Mouse (Mus musculus): ENCODE results near the gene Mettl24. TPM values are rescaled to one million over a fixed set of nuclear protein-coding genes. Genes with fewer than 3 reads are reported as not detected.

Gene Mettl24
- polyA plus RNA-seq, 1 experiment from 2014 or later = 2.4 TPM

- H3K27ac ChIP-seq (replicated peaks) = no peak overlapping the region
- H3K9me3 ChIP-seq = no peaks in the 10 kb centered on the region
- H3K9ac ChIP-seq = no peak overlapping the region
- H3K36me3 ChIP-seq = no peaks in the 10 kb centered on the region
- no peak for ATAC-seq (ENCODE audit: extremely low read depth, insufficient number of reproducible peaks, low FRiP score, low TSS enrichment)
- WGBS = 58% methylated on average over 6 of the region's 6 CpGs
- H3K27me3 ChIP-seq (replicated peaks) = no peaks in the 10 kb centered on the region
- no peak overlapping the region for H3K4me3 ChIP-seq
- H3K4me2 ChIP-seq = no peak overlapping the region
- no peaks in the 10 kb centered on the region for H3K4me1 ChIP-seq
These were observed 133.4 kb downstream of the Mettl24 start for GRCm38 (mm10) chr10:40816471-40816870.

DNA sequence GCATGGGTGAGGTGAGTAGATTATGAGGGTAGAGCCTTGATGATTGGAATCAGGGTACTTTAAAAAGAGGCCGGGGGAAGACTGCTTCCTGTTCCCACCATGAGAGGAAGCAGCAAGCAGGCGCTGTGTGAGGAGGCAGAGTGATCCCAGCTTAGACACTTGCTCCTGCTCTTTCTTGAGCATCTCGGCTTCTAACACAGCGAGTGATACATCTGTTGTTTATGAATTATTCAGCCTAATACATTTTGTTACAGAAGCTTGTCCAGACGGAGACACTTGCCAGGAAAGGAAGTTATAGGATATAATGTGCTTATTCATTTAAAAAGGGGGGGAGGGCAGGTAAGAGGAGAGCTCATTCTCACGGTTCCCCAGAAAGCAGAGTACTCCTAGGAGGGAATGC lies 142.9 kb downstream of the Mettl24 start:
- no peak overlapping the region for H3K4me2 ChIP-seq
- 70% methylated on average over 6 of the region's 6 CpGs for WGBS
- no peaks in the 10 kb centered on the region for H3K4me1 ChIP-seq
- peaks cover 21% of the 10 kb centered on the region for H3K36me3 ChIP-seq
- no peak for ATAC-seq (ENCODE audit: extremely low read depth, insufficient number of reproducible peaks, low FRiP score, low TSS enrichment)
- H3K27me3 ChIP-seq (replicated peaks) = no peaks in the 10 kb centered on the region
- H3K9me3 ChIP-seq = no peaks in the 10 kb centered on the region
- H3K9ac ChIP-seq = no peak overlapping the region
- H3K4me3 ChIP-seq = no peak overlapping the region
- H3K27ac ChIP-seq (replicated peaks) = no peak overlapping the region

GRCm38 (mm10) chr10:40827706-40828105 lies 144.6 kb downstream of the Mettl24 start:
- no peaks in the 10 kb centered on the region for H3K9me3 ChIP-seq

DNA sequence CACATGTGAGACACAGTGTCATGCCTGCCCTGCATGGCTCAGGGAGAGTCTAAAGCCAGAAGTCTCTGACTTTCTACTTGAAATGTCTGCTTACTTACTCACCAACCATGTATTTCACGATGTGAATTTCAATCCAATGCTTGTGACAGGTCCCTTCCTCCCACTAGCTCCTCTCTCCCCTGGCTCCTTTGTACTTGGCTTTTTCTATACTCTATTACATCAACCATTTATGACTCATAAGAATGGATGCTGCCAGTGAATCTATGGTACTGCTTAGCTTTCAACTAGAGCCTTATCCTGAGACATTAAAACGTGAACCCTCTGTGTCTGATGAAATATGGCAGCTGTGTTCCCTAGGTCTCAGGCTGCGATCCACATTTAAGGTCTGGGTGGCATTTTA lies 147.2 kb downstream of the Mettl24 start:
- ATAC-seq (ENCODE audit: extremely low read depth, insufficient number of reproducible peaks, low FRiP score, low TSS enrichment) = no peak
- H3K9me3 ChIP-seq = no peaks in the 10 kb centered on the region
- peaks cover 58% of the 10 kb centered on the region for H3K36me3 ChIP-seq
- WGBS = 82% methylated on average over 3 of the region's 3 CpGs
- H3K27me3 ChIP-seq (replicated peaks) = no peaks in the 10 kb centered on the region
- H3K4me1 ChIP-seq = no peaks in the 10 kb centered on the region
- no peak overlapping the region for H3K9ac ChIP-seq
- no peak overlapping the region for H3K27ac ChIP-seq (replicated peaks)
- H3K4me3 ChIP-seq = no peak overlapping the region
- H3K4me2 ChIP-seq = no peak overlapping the region

More at GRCm38 (mm10) chr10:40827706-40828105, 144.6 kb downstream of the Mettl24 start:
- 87% methylated on average over 4 of the region's 4 CpGs for WGBS
- H3K27ac ChIP-seq (replicated peaks) = no peak overlapping the region
- H3K4me3 ChIP-seq = no peak overlapping the region
- ATAC-seq (ENCODE audit: extremely low read depth, insufficient number of reproducible peaks, low FRiP score, low TSS enrichment) = no peak
- H3K9ac ChIP-seq = no peak overlapping the region
- H3K4me1 ChIP-seq = no peaks in the 10 kb centered on the region
- H3K4me2 ChIP-seq = no peak overlapping the region
- no peaks in the 10 kb centered on the region for H3K27me3 ChIP-seq (replicated peaks)
- H3K36me3 ChIP-seq = peaks cover 32% of the 10 kb centered on the region

- WGBS = 85% methylated on average over 6 of the region's 7 CpGs
- Histone ChIP-seq H3K9me3 (no peaks in the 10 kb centered on the region), H3K4me3 (no peak overlapping the region), H3K4me1 (no peaks in the 10 kb centered on the region), H3K36me3 (peaks cover 66% of the 10 kb centered on the region), H3K27me3 (replicated peaks) (no peaks in the 10 kb centered on the region), H3K4me2 (no peak overlapping the region), H3K9ac (no peak overlapping the region), H3K27ac (replicated peaks) (no peak overlapping the region)
- ATAC-seq (ENCODE audit: extremely low read depth, insufficient number of reproducible peaks, low FRiP score, low TSS enrichment) = no peak
These were observed 148.2 kb downstream of the Mettl24 start for GRCm38 (mm10) chr10:40831267-40831666.

GRCm38 (mm10) chr10:40840086-40840485 lies 157.0 kb downstream of the Mettl24 start:
- no peak overlapping the region for H3K9ac ChIP-seq
- 84% methylated on average over 5 of the region's 5 CpGs for WGBS
- no peak for ATAC-seq (ENCODE audit: extremely low read depth, insufficient number of reproducible peaks, low FRiP score, low TSS enrichment)
- H3K4me2 ChIP-seq = no peak overlapping the region
- H3K4me3 ChIP-seq = no peak overlapping the region
- peaks cover 14% of the 10 kb centered on the region for H3K4me1 ChIP-seq
- no peaks in the 10 kb centered on the region for H3K27me3 ChIP-seq (replicated peaks)
- no peak overlapping the region for H3K27ac ChIP-seq (replicated peaks)
- H3K36me3 ChIP-seq = peaks cover 80% of the 10 kb centered on the region
- H3K9me3 ChIP-seq = no peaks in the 10 kb centered on the region

DNA sequence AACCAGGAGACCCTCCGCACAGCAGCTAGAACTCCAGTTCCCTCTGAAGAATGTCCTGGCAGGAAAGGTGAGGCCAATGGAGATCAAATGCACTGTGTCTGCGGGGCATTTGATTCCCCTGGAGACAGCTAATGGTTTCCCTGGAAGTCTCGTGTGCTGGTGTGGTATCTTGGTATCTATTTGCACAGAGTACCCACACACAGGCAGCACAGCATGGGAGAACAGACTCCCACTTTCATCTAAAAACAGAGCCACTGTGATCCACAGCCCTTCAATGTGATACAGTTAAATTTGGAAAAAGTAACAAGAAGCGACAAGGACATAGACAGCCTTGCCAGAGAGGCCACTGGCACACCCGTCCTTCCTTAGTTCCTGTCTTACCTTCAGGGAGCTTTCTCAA lies 160.8 kb downstream of the Mettl24 start:
- H3K36me3 ChIP-seq = peaks cover 85% of the 10 kb centered on the region

GRCm38 (mm10) chr10:40844546-40844945 lies 161.5 kb downstream of the Mettl24 start:
- ATAC-seq (ENCODE audit: extremely low read depth, insufficient number of reproducible peaks, low FRiP score, low TSS enrichment) = no peak

More for the DNA sequence above, 160.8 kb downstream of the Mettl24 start:
- H3K4me1 ChIP-seq = peaks cover 18% of the 10 kb centered on the region
- H3K27me3 ChIP-seq (replicated peaks) = no peaks in the 10 kb centered on the region
- no peak overlapping the region for H3K4me3 ChIP-seq
- no peaks in the 10 kb centered on the region for H3K9me3 ChIP-seq
- H3K4me2 ChIP-seq = peak overlapping the region; percentile 57
- H3K27ac ChIP-seq (replicated peaks) = peak overlapping the region; percentile 73
- WGBS = 63% methylated on average over 5 of the region's 5 CpGs
- ATAC-seq (ENCODE audit: extremely low read depth, insufficient number of reproducible peaks, low FRiP score, low TSS enrichment) = no peak
- peak overlapping the region; percentile 69 for H3K9ac ChIP-seq

GRCm38 (mm10) chr10:40845626-40846025 lies 162.5 kb downstream of the Mettl24 start:
- Histone ChIP-seq H3K4me1 (peaks cover 18% of the 10 kb centered on the region), H3K4me3 (no peak overlapping the region), H3K4me2 (no peak overlapping the region), H3K9ac (no peak overlapping the region), H3K27ac (replicated peaks) (no peak overlapping the region), H3K36me3 (peaks cover 87% of the 10 kb centered on the region), H3K27me3 (replicated peaks) (no peaks in the 10 kb centered on the region), H3K9me3 (no peaks in the 10 kb centered on the region)
- 65% methylated on average over 6 of the region's 6 CpGs for WGBS
- no peak for ATAC-seq (ENCODE audit: extremely low read depth, insufficient number of reproducible peaks, low FRiP score, low TSS enrichment)

More at GRCm38 (mm10) chr10:40844546-40844945, 161.5 kb downstream of the Mettl24 start:
- Histone ChIP-seq H3K4me1 (peaks cover 18% of the 10 kb centered on the region), H3K9me3 (no peaks in the 10 kb centered on the region), H3K27me3 (replicated peaks) (no peaks in the 10 kb centered on the region), H3K9ac (peak overlapping the region; percentile 61; the same call in 1 of the 2 replicates), H3K27ac (replicated peaks) (peak overlapping the region; percentile 73), H3K4me2 (peak overlapping the region; percentile 57), H3K4me3 (peak overlapping the region; percentile 20; the same call in 1 of the 2 replicates), H3K36me3 (peaks cover 87% of the 10 kb centered on the region)
- WGBS = 38% methylated on average over 10 of the region's 10 CpGs

DNA sequence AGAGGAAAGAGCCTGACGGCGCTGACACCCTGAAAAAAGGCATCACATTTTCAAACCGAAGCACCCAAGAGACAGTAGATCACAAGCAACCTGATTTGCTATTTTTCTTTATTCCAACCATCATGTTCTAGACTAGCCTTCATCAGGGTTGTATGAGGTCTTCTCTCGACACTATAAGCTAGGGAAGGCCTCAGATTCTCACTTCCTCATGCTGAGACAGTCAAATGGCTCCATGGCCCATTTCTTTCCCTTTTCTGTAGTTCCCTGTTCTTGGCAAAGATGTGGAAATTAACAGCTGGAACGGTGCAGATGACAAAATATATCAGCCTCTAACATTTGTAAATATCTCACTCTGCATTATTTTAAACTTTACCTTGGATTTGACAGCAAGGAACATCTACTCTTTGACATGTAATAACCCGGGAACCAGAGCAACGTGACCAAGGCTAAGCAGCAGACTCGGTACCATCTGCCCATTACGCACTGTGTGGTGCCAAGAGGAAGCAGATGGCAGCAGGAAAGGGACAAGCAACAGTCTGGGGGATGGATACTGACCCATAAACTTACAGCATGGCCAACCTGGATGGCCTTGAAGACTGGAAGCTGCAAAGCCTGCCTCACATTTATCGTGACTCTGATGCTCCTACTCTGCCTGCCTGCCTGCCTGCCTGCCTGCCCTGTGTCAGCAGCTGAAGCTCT lies 164.2 kb downstream of the Mettl24 start:
- H3K36me3 ChIP-seq = peaks cover 77% of the 10 kb centered on the region
- ATAC-seq (ENCODE audit: extremely low read depth, insufficient number of reproducible peaks, low FRiP score, low TSS enrichment) = no peak
- H3K27me3 ChIP-seq (replicated peaks) = no peaks in the 10 kb centered on the region
- no peak overlapping the region for H3K27ac ChIP-seq (replicated peaks)
- no peak overlapping the region for H3K4me3 ChIP-seq
- peaks cover 18% of the 10 kb centered on the region for H3K4me1 ChIP-seq
- no peak overlapping the region for H3K9ac ChIP-seq
- no peak overlapping the region for H3K4me2 ChIP-seq
- no peaks in the 10 kb centered on the region for H3K9me3 ChIP-seq
- 85% methylated on average over 10 of the region's 10 CpGs for WGBS

DNA sequence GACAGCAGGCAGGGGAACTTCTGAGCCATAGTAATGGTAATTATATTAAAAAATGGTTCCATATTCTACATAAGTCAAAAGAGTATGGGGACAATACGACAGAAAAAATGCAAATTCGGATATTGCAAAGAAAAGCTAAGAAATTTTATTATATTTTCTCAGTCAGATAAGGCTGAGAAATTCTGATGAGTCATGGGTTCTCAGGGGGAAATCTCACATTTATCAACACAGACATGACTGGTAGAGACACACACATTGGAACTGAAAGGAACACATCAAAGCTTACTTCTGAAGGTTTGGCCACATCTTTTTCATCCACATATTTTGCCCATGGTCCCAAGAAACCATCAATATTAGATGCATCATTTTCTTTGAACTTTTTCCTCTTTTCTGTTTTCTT lies 167.6 kb downstream of the Mettl24 start:
- Histone ChIP-seq H3K9me3 (no peaks in the 10 kb centered on the region), H3K27ac (replicated peaks) (no peak overlapping the region), H3K27me3 (replicated peaks) (no peaks in the 10 kb centered on the region), H3K4me1 (peaks cover 1% of the 10 kb centered on the region), H3K4me2 (no peak overlapping the region), H3K9ac (no peak overlapping the region), H3K36me3 (peaks cover 51% of the 10 kb centered on the region), H3K4me3 (no peak overlapping the region)
- ATAC-seq (ENCODE audit: extremely low read depth, insufficient number of reproducible peaks, low FRiP score, low TSS enrichment) = no peak
- WGBS = 86% methylated on average over 2 of the region's 2 CpGs

DNA sequence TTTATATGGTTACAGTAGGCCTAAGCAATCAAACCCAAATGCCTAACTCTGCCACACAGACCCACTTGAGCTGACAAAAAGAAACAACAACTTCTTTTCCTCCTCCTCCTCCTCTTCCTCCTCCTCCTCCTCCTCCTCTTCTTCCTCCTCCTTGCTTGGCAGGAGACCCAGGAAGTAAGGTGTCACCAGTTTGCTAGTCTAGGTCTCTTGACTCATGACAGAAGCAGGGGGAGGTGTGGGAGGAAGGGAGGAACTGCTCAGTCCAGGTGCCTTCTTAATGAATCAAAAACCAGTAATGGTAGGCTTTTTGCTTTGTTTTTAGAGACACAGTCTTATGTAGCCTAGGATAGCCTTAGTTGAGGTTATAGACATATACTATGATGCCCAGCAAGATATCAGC lies 168.1 kb downstream of the Mettl24 start:
- Histone ChIP-seq H3K4me2 (no peak overlapping the region), H3K9ac (no peak overlapping the region), H3K4me1 (no peaks in the 10 kb centered on the region), H3K36me3 (peaks cover 49% of the 10 kb centered on the region), H3K9me3 (no peaks in the 10 kb centered on the region), H3K27me3 (replicated peaks) (no peaks in the 10 kb centered on the region), H3K4me3 (no peak overlapping the region), H3K27ac (replicated peaks) (no peak overlapping the region)
- ATAC-seq (ENCODE audit: extremely low read depth, insufficient number of reproducible peaks, low FRiP score, low TSS enrichment) = no peak
